Mouse (Mus musculus) cerebellum, postnatal 4 days (tissue): ENCODE results near the gene Uox.
A peak's percentile ranks its signal among the peaks of the same experiment; 100 is the strongest.

ENCODE experiments used
- DNase-seq, 2 experiments: peaks; one replicate each; pipeline ENCODE4 v3.0.0; 2022; ENCODE audit warnings: low spot score in 2 of 2, mixed read lengths in 1 of 2

The Uox gene

DNA sequence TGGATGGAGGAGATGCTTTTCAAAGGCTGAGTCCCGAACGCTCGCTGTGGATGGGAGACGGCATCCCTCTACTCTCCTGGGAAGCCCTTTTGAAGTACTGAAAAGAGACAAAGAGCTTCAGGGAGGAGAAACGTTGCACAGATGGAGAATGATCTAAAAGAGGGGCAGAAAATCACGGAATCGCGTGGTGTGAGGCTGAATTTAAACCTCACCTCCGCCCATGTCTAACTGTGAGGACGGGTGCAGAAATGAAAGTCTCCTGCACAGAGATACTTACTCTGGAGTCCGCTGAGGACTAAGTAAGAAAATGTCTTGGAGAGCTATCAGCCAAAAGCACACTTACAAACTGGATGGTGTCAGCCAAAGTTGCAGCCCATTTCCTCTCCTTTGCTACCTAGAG lies 51.7 kb downstream of the Uox start:
- no peak for DNase-seq

DNA sequence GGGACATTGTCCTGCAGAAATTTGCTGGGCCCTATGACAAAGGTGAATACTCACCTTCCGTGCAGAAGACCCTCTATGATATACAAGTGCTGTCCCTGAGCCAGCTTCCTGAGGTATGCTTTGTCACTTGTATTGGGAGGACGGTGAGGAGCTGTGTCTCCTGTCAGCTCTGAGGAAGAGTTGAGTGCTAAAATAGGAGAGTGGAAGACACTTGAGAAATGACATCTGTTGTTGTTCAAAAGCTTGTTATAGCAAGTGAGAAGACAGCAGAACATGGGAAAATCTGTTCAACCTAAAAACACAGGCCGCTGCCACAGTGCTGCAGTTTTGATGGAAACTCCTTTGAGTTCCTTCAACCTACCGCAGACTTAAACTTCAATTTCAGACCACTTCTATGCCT lies 55.5 kb downstream of the Uox start:
- DNase-seq: no peak

DNA sequence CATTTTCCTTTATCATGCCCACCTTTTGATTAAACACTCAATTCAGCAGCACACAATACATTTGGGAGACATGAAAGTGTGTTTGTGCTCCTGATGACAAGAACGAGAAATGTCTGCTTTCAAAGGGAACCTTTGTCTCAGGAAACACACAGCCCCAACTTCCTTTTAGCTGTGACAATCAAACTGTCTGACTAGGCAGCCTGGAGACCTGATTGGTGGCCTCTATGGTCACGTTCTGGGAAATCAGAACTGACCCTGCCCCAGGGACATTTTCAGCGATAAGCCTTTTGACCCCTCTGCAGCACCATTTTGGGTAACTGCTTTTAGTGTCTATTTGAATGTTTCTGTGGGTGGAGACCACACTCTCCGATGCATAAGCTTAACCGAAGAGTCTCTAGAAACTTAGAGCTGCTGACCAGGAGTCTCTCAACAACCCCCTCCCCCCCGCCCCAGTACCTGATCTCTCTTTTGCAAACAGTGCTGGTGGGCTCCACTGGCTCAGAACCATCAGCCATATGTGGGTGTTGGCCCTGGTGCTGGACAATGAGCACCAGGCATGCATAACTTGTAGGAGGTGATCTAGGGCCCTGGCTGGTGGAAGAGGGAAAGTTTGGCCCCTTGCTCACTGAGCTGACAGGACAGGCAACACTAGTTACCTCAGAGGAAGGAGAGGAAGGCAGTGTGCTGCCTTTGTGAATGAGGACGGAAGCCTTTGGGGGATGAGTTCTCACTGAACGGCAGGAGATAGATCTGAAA lies 58.2 kb downstream of the Uox start:
- no peak for DNase-seq

DNA sequence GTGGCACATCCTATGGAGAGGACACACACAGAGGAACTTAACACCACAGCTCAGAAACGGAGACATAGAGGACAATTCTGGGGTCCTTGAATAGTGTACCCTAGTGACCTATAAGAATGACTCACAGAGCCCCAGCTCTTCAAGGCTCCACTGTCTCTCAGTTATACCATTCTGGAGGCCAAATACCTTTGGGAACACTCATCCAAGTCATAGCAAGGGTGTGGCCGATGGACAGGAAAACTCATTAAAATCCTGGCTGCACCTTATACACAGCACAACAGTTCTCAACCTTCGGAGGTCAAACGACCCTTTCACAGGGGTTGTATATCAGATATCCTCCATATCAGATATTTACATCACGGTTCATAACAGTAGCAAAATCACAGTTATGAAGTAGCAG lies 62.3 kb downstream of the Uox start:
- DNase-seq: no peak

DNA sequence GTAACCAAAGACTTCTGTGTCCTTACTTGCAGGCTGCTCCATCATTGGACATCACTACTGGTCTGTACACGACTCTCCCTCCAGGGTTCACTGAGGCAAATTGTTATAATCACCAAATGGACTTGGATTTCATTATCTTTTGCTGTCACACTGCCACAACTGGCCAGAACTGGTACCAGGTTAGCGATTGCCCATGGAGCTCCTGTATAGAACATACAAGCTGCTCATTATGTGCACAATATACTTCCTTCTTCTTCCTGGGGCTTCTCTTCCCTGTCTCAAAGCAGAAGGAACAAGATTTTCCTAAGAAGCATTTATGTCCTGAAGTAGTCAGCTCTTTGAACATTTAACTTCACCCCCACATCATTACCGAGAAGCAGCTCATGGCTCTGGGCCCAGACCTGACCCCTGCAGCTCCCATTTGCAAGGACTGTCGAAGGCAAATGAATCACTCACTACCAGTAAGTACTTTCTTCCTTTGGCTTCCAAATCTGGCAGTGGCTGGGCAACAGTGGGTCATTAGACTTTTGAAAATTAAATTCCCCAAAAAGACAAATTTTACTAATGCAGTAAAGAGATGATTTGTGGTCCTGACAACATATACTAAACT lies 71.7 kb downstream of the Uox start:
- DNase-seq: peak in 1 of 2 experiments; percentile 20

DNA sequence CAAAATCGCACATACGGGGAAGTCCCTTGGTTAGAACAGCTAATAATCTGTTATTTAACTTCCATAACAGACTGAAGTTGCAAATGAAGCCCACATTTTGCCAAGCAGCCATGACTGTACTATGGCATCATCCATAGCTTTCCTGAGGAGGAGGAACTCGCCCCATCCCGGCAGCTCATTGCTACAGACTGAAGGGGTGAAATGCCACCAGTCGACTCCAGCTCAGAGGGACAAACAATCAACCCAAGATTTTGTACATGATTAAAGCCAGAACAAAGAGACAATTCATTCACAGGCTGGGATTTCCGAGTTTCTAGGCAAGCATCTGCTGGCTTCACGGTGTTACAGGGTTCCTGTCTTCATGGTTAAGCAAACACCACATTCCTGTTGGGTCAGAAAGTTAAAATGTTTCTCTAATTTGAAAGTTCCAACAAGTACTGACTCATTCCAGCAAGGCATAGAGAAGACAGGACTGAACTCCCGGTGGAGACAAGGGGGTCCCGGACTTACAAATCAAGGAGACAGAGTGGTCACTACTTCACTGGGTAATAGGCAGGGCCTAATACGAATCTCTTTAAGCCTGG lies 79.2 kb downstream of the Uox start:
- DNase-seq: no peak

DNA sequence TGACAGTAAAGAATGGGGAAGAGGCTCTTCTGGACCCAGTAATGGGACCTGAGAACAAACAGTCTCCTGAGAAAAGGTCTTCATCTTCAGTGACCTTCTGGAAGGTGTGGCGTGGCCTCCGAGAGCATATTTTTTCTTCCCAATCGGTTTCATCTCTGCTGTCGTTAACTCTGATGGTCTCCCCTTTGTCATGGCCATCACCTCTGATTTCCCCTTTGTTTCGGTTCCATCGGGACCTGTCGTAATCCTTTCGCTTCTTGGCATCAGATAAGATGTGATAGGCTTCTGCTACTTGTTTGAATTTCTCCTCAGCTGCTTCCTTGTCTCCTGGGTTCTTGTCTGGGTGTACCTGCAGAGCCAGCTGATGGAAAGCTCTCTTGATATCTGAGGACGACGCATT lies 80.5 kb downstream of the Uox start:
- no peak for DNase-seq

DNA sequence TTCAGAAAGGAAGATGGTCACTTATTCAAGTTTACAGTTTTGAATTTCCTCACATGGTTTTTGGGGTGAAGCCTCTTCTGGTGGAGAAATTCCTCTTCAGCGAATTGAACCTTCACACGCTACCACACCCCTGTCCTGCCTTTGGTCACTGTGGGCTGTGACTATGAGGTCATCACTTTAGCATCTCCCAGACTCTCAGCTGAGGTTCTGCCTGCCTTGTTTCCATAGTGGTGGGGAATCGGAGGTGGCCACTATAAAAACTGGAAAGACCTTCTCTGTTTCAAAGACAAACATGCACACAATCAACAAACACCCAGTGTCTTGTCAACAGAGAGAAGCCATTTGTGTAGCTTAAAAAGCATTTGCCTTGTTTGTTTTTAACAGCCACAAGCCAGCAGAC lies 81.0 kb downstream of the Uox start, which contains the start of gene 4930503B20Rik:
4930503B20Rik (minus strand) TSS at position 101 of the 400 bp plus-strand sequence.
- DNase-seq: no peak

DNA sequence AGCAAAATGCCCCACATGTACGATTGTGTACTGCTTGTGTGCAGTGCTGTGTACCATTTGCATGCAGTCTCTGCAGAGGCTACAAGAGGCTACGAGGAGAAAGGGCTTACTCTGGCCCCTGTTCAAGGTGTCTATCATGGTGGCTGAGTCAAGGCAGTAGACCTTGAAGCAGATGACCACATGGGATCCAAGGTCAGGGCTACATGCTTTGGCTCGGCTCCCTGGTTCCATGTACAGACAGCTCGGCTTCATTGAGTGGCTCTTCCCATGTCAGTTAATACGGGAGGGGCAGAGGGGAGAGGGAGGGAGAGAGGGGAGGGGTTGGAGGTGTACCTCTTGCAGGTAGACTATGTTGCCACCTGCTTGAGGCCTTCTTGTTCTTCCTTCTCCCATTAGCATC lies 82.2 kb downstream of the Uox start:
- no peak for DNase-seq

DNA sequence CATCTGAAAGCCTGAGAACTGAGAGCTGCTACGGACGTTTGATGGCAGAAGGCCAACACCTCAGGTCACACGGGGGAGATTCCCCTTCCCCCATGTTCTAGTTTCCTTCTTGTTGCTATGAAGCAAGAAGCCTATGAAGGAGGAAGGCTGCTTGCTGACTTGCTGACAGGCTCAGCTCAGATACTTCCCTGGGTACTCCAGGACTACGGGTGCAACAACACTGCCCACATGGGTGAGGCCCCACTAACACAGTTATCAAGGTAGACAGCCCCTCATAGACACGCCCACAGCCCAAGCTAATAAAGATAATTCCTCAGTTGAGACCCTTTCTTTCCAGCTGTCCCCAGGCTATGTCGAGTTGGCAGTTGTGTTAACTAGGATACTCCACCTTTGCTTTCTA lies 83.5 kb downstream of the Uox start:
- DNase-seq: no peak

DNA sequence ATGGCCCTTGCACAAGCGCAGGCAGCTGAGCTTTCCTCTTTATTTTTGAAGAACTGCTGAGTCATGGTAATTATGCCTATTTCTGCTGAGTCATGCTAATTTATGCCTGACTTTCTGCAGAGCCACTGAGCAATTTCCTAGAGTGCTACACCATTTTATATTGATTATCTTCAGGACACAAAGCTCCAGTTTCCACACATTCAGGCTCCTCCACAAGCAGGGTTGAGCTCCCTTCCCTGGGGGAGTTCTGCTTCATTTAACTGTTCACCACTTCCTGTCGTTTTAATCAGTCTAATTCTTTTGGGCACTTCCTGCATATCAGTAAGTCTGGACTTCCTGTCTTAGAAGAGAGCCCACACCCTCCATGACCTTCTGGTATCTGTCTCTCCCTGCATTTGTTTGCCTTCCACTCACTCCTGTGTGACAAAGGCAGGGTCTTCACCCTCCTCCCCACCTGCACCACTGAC lies 84.9 kb downstream of the Uox start:
- no peak for DNase-seq

DNA sequence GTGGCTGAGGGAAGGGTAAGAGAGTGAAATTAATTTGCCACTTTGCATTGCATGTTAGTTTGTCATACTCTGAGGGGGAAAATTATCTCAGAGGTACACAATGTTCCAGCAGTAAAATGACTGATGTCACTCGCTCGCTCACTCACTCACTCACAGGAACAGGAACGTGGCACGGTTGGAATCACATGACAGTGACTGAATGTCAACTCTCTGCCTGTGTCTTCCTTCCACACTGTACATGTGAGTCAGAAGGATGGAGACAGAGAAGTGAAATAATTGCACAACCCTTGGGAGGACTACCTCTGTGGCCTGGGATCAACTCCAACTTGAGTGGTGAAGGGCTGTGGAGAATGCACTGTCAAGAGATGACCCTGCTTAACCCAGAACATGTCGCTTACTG lies 87.2 kb downstream of the Uox start:
- no peak for DNase-seq

DNA sequence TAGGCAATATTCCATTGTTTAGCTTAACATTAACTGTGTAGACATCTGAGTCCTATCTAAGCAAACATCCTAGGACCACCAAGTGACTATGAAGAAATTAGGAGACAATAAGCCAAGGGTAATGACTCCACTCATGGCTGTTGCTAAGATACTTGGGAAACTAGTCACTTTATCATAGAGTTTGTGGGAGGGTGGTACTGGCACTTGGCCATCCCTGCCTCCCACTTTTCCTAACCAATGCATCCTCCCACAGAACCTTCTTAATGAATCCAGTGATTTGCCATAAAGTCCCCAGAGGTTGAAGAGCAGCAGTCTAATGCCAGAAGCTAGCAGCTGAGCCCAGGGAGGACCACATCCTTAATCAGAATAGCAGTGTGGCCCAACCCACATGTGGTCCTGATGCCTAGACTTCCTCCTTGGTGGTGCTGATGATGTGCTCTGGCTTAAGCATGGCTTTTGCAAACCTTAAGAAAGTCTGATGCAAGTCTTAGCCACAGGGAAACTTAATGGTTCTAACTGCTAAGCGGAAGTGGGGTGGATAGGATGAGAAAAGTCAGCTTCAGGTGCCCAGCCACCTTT lies 87.9 kb downstream of the Uox start:
- no peak for DNase-seq

DNA sequence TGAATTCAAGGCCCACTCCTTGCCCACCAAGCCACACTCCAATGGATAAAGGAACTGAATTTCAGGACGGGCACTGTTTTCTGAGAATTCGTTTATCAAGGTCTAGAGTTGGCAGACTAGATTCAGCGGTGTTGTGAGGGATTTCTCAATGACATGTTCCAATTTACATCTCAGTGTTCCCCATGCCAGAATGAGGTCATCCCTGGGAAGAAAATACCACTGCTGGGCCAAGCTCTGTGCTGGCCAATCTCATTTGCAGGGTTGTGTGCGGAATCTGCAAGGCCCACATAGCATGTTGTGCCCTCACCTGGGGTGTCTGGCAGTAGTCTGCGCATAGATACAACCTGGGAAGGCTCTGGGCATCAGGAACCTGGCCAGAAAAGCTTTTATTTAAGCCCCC lies 89.1 kb downstream of the Uox start:
- no peak for DNase-seq

DNA sequence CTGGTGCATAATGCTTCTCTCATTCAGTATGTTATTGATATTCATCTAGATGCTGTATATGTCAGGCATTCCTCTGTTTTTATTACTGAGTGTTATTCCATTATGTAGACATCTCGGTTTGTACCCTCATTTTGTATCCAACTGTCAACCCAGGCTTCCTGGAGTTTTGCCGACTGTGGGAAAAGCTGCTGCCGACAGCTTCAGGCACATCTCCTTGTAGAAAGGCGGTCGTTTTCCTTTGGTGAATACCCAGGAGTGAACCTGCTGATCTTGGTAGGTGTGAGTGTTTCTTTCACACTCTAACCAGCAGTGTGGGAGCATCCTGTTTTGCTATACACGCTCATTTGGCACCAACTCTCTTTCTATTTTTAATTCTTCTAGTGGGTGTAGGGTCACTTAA lies 90.8 kb downstream of the Uox start:
- no peak for DNase-seq

DNA sequence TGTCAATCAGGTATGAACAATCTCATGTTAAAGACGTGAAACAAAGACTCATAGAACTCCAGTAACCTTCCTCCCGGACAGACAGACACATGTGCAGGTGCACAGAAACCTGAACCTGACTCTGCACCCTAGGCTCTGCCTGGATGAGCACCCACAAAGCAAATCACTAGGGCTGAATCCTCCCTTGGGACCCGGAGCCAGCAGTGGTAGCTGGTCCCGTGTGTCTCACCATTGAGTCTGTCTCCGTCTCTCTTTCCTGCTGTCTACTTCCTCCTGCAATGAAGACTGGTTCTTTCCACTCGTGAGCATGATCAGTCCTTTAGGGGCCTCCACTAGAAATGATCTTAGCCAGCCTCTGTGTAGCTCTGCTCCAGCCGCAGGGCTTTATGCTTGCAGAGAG lies 91.7 kb downstream of the Uox start:
- no peak for DNase-seq

DNA sequence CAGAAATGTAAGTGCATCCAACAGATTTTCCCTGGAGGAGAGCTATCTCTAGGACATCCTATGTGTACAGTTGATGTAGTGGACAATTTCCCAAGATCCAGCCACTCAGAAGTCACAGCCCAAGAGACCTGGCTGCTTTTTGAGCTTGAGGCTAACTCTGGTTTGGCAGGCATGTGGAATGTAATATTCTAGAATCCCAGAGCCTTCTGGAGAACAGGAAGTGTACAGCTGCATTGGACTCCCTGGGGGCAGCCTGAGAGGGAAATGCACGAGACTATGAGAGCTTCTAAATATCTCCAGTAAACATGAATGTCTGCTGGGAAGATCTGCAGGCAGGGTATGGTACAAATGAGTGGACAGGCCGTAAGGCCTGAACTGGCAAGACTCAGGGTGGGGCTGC lies 100.9 kb downstream of the Uox start:
- no peak for DNase-seq

DNA sequence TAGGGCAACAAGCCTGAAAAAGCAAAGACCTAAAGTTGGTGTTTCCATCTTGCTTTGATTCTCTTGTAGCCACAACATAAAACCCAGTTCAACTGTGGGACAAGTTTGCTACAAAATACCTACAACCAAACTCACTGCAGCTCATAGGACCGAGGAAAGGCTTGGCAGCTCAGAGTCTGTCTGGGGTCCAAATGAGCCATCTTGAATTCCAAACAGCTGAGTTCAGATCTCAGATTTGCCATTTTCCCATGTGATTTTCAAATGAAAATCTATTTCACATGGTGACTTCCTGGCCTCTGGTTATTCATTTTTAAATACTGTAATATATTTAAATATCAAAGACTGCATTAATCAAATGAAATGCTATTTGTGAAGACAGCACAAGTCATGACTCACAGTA lies 104.9 kb downstream of the Uox start:
- no peak for DNase-seq

DNA sequence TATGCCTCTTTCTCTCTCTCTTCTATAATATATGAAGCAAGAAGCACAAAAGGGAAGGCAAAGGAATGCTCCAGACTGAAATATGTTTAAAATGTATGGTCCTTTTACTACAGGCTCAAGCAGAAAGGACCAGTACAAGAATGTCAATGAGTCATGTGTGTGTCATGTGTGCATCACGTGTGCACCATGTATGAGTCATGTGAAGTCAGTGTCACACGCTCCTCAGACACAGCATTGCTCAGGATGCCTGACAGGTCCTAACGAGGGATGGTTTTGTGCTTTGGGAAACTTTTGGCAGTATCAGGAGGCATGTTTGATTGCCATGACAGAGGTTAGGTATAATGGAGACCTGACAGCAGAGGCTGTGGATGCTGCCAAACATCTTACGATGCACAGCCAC lies 106.0 kb downstream of the Uox start:
- no peak for DNase-seq

DNA sequence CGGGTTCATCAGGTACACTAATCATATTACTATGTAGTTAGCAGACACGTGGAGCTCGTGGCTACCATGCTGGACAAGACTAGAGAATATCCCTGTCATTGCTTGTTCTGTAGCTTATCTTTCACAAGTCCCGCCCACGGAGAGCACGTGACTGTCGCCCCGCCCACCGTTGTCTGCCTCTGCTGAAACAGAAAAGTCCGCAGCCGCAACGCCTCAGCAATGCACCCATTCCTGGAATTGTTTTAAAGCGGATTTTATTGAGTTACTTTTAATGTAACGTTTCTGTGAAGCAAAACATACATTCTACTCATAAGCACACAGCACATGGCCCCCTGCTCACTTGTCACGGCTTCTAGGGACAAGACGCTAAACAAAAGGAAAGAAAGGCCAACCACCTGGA lies 109.4 kb downstream of the Uox start:
- no peak for DNase-seq

DNA sequence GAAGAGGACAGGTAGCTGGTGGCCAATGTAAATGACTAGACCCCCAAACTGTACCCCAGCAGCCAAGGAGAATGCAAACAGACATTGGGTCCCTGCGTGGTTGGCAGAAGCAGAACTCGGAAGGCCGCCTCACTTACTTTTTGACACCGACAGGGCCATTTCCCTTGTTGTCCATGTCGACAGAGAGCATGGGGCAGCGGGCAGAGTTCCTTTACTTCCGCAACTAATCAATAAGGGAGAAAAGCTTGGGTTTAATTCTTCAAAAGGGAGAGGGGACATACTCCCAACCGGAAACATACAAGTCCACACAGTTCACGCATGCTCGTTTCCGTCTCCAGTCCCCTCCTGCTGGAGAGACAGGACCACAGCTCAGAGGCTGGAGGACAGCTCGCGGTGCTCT lies 110.4 kb downstream of the Uox start:
- no peak for DNase-seq

DNA sequence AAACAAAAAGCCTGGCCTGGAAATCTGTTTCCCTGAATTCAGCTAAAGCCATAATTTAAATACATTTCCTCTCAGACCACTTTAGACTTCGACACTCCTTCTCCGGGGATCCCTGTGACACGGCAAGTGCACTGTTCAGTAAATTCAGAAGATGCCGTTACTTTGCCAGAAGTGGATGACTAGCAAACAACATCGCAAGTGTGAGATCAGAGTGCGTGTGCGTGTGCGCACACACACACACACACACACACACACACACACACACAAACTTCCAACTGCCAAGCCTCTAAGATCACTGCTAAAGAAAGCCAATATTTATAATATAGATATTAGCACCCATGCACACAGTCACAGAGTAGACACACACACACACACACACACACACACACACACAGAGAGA lies 111.5 kb downstream of the Uox start:
- no peak for DNase-seq
